Mouse (Mus musculus) WW6 (cell line): ENCODE results near the gene Chst11.

ENCODE experiments used
- DNase-seq: peaks from one replicate; pipeline ENCODE4 v3.0.0-alpha.2; 2013; ENCODE audit warnings: low read depth, low spot score

The Chst11 gene

DNA sequence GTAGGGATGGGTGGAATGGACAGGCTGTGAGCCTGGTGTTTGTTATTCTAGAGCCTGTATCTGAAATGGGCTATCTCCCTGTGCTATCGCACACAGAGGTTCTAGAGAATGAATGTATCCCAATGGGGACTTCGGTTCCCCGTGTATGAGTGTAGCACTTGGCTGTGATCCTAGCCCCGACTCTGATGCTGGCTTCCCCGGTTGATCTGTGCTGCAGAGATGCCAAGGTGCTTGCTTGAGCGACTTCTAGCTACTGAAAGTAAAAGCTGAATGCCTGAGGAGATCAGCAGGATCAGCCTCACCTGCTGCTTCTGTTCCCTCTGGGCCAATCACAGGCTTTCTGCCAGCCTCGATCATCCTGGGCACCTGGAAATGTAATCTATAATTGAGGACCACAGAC is 91.5 kb downstream of the Chst11 start:
- no peak for DNase-seq

GRCm38 (mm10) chr10:83078723-83079122 is 93.4 kb downstream of the Chst11 start:
- no peak for DNase-seq

DNA sequence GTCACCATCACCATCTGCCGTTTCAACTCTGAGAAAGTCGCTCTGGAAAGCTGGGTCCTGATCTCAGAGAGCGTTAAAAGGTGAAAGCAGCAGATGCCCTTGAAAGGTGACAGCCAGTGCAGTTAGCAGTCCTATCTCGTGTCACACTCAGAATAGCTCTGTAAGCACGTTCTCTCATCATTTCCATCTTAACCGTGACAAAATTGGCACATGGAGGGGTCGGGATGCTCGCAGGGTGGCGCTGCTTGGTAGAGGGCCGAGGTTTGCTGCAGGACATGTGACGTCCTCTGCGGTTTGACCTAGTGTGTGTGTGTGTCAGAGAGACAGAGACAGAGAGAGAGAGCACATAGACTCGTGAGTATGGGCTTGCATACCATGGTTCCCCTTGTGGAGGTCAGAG is 94.5 kb downstream of the Chst11 start:
- DNase-seq = no peak

- no peak for DNase-seq
These were observed 95.0 kb downstream of the Chst11 start for GRCm38 (mm10) chr10:83080275-83080741.

DNA sequence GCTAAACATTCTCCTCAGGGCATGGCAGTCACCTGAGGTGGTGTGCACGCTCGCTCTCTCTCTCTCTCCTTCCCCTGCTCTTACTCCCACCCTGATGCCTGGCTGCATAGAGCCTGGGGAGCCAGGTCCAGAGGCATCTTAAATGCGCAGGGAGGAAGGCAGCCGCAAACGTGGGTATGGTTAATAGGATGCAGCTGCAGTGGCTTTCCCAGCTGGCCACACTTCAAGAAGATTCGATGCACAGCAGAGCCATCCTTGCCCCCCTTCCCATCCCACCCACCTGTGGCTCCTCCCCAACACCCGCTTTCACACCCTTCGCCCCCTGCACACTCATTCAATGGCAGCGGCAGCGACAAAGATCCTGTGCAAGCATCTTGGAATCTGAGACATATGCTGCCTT is 95.6 kb downstream of the Chst11 start:
- no peak for DNase-seq

DNA sequence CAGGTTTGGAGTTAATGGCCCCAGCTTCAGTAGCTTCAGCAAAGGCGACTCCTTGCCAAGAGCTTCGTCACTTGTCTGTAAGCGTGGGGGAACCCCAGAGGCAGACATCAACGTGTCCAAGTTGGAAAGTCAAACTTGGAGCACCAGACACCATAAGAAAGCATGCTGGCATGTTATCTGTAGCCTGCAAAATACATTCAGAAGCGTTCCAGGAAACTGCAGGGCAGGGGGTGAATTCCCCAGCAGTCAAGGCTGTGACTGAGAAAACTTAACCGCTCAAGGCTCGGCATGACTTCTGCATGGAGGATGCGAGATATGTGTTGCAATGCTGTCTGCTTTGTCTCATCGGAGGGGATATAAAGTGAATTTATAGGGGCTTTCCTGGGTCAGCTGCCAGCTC is 98.6 kb downstream of the Chst11 start:
- no peak for DNase-seq

GRCm38 (mm10) chr10:83088318-83088717 is 103.0 kb downstream of the Chst11 start:
- DNase-seq = no peak

- no peak for DNase-seq
These were observed 103.5 kb downstream of the Chst11 start for GRCm38 (mm10) chr10:83088826-83089225.

DNA sequence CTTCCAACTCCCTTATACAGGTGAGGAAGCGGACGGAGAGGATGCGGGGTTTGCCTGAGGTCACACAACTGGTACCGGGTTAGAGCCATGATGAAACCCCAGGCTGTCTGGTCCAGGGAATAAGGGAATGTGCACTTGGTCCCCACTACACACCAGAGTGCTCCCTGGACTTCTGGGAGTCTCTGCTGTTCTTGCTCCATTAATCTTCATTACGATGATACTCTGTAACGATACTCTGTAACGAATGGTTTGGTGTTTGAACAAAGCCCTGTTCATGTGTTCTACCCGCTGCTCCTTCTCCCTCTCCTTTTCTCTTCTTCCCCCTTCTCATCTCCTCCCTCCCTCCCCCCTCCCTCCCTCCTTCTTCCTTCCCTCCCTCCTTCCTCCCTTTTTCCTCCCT is 104.9 kb downstream of the Chst11 start:
- DNase-seq = no peak

DNA sequence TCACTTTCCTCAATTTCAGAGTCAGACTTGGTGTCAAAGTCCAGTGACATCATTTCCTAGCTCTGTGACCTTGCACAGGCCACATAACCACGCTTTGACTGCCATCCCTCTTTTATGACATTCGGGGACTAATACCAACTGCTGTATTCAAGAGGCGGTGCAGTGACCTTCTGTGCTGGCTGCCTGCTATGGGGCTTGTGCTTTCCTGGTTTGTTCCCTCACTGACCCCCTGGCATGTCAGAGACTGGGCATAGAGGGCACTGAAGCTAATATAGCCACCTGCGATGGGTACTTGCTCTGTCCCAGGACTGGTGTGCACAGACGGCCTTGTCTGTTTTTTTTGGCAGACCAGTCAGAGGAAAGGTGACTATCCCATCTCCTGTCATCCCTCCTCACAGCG is 108.4 kb downstream of the Chst11 start:
- DNase-seq = no peak

- DNase-seq = no peak
These were observed 109.0 kb downstream of the Chst11 start for GRCm38 (mm10) chr10:83094248-83094647.

- DNase-seq = no peak
These were observed 109.8 kb downstream of the Chst11 start for GRCm38 (mm10) chr10:83094821-83095725.

DNA sequence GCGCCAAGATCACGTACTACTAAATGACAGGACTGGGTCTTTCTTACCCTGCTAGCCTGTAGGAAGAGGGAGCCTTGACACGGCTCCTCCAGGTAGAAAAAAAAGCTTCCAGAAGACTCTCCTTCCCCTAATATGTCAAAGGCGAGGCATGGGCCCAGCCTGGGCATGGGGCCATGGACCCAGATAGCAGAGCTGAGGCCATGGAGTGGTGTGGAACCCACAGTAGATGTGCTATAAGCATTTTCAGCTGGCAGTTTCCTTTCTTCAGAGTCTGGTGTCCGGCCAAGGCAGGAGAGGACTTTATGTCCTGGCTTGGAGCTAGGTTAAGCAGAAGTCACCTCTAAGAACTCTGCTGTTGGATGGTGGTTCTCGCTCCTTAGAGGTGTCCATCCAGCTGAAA is 111.0 kb downstream of the Chst11 start:
- no peak for DNase-seq

DNA sequence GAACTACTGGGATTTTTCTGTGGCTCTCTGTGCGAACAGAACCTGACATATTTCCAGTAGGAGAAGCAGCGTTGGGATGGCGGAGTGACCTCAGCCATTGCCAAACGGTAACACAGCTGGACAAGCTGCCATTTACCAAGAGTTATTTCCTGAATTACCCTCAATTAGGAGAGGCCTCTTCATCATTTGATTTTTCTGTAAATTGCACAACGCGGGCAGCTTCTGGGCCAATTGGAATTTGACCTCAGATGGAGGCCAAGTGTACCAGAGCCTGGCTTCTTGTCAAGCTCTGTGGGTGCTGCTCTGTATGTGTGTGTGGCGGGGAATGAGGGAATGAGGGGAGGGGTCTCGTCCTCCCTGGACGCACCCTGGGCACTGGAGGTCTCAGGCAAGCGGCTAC is 113.6 kb downstream of the Chst11 start:
- no peak for DNase-seq

GRCm38 (mm10) chr10:83099669-83100068 is 114.4 kb downstream of the Chst11 start:
- DNase-seq = no peak

GRCm38 (mm10) chr10:83100890-83101289 is 115.6 kb downstream of the Chst11 start:
- DNase-seq = no peak

DNA sequence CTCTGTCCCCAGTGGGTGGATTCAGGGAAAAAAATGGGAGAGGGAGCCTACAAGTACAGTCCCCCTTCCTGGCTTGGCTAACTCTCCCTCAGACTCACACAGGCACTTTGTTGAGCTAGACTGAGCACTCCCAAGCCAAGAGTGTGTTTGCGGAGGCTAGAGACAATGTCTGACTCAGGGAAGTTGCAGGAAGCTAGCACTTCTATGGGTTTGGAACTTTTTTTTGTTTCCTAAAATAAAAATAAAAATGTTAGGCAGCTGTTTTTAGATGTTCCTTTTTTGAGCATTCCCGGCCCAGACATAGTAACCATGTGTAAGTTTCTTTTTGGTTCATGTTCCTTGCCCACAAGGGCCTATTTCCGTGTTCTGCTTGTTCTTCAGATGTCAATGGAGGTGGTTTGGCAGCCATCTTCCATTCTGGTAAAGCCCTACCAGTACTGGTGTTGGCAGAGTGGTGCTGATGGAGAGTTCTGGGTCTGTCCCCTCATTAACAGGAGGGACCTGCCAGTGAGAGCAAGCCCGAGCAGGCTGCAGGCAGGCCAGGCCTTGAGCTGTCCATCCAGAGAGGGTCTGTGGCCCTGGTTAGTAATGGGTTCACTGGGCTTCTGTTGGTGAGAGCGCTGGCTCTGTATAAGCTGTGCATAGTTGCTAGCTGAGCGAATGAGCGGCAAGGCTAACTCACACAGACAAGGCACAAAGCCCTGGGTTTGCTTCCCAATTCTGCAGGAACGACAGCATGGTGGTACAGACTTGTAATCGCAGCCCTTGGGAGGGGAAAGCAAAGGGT is 116.3 kb downstream of the Chst11 start:
- no peak for DNase-seq

- DNase-seq = no peak
These were observed 117.4 kb downstream of the Chst11 start for GRCm38 (mm10) chr10:83102745-83103144.

- DNase-seq = no peak
These were observed 118.9 kb downstream of the Chst11 start for GRCm38 (mm10) chr10:83104221-83104620.

DNA sequence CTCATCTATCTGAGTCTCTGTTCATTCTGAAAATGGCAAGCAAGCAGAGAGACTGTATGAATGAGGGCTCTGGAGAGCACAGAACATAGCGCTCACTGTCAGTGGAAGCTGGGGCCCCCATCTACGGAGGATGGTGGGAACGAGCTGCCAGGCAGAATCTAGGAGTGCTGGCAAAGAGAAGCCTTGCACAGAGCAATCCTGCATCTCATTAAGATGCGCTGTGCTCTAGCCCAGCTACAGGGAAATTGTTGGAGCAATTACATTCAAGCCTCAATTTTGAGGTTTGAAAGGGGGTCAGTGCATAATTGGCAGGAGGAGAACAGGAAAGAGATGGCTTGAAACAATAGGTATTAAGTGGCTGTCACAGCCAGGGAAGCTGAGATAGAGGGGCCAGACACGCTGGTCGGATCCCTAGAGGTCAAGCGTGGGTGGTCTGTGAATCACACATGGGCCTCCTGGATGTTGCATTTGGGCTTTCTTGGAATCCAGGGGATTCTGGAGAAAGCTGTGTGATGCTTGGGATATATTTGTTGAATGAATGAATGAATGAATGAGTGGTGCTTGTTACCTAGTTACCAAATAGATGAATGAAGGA is 121.0 kb downstream of the Chst11 start:
- no peak for DNase-seq

GRCm38 (mm10) chr10:83107385-83107784 is 122.1 kb downstream of the Chst11 start:
- DNase-seq = no peak
